Mouse (Mus musculus) lung, postnatal 25 days (tissue): ENCODE measurements at regions not wholly inside any gene's neighbourhood (a gene's known extent, or its start where the extent isn't known, plus 50 kb on each side); places are given as distances from the start of the nearest gene placed in this dataset.

ENCODE experiments used
- DNase-seq: peaks from one replicate; pipeline ENCODE4 v3.0.0; 2022; ENCODE audit warnings: low spot score

GRCm38 (mm10) chr8:93689832-93690471 is 119.8 kb upstream of the Gnao1 start:
- DNase-seq: no peak

GRCm38 (mm10) chr8:93691375-93691774 is 118.4 kb upstream of the Gnao1 start:
- no peak for DNase-seq

DNA sequence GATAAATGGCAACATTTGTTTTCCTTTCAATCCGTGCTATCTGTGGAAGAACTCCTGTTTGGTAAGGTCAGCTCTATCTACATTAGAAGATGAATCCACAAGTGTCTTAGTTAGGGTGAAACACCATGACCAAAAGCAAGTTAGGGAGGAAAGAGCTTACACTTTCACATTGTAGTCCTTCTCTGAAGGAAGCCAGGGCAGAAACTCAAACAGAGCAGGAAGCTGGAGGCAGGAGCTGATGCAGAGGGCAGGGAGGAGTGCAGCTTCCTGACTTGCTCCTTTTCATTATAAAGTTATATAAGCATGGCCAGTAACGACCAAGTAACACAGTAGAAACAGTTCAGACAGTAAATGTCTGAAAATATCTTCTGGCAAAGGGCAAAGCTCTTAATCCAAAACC is 117.9 kb upstream of the Gnao1 start:
- no peak for DNase-seq

- DNase-seq: no peak
These were observed 112.6 kb upstream of the Gnao1 start for GRCm38 (mm10) chr8:93697206-93697605.

- DNase-seq: no peak
These were observed 111.3 kb upstream of the Gnao1 start for GRCm38 (mm10) chr8:93698508-93698907.

GRCm38 (mm10) chr8:93701391-93701790 is 108.4 kb upstream of the Gnao1 start:
- DNase-seq: no peak

DNA sequence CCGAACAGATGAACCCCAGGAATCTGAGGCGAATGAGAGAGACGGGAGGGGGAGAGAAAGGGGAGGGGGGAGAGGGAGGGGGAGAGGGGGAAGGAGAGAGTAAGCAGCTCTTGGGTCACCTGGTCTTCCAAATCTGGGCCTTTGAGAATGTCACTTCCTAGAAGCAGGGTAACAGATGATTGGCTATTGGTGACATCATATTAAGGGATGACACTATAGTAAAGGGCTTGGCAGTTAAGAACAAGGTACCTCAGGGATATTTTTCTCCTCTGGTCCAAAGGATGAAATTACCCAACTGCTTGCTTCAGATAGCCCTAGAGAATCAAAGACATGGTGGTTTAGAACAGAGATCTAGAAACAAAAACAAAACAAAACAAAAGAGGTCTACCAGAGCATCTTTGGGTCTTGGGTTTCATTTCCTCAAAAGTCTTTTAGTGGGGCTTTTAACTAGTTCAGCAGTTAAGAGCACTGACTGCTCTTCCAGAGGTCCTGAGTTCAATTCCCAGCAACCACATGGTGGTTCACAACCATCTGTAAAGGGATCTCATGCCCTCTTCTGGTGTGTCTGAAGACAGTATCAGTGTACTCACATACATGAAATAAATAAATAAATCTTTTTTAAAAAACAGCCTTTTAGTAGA is 97.6 kb upstream of the Gnao1 start:
- DNase-seq: no peak

- DNase-seq: no peak
These were observed 96.5 kb upstream of the Gnao1 start for GRCm38 (mm10) chr8:93713221-93713620.

- DNase-seq: no peak
These were observed 84.8 kb upstream of the Gnao1 start for GRCm38 (mm10) chr8:93724896-93725489.

DNA sequence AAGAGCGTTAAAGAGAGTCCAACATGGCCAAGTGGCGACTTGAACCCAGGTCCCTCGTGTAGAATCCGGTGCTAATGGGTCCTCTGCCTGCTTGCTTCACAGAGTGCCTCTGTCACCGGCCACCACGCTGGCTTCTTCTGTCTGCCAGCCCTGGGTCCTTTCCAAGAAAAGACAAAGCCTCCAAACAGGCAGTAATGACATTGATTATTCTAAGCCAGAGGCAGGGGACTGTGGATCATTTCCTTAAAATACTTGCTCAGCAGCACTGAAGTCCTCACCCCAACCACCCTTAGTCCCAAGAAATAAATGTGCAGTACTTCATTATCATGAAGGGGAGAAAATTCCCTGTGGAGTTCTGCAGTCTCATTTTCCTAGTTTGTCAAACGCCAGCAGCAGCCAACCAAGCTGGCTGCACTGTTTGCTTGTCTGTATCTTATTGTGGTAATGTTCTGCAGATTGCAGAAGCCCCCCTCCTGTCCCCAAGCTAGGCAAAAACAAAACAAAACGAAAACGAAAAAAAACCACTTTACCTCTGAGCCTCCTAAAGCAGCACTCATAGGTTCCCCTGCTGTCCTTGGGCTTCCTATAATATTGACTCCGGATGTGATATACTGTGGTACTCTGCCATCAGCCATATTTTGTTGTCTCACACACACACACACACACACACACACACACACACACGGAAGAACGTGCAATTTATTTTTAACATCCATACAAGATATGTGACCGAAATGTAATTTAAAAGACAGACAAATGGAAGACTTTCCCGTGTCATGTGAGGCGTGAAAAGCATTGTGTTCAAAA is 80.4 kb upstream of the Gnao1 start:
- no peak for DNase-seq

DNA sequence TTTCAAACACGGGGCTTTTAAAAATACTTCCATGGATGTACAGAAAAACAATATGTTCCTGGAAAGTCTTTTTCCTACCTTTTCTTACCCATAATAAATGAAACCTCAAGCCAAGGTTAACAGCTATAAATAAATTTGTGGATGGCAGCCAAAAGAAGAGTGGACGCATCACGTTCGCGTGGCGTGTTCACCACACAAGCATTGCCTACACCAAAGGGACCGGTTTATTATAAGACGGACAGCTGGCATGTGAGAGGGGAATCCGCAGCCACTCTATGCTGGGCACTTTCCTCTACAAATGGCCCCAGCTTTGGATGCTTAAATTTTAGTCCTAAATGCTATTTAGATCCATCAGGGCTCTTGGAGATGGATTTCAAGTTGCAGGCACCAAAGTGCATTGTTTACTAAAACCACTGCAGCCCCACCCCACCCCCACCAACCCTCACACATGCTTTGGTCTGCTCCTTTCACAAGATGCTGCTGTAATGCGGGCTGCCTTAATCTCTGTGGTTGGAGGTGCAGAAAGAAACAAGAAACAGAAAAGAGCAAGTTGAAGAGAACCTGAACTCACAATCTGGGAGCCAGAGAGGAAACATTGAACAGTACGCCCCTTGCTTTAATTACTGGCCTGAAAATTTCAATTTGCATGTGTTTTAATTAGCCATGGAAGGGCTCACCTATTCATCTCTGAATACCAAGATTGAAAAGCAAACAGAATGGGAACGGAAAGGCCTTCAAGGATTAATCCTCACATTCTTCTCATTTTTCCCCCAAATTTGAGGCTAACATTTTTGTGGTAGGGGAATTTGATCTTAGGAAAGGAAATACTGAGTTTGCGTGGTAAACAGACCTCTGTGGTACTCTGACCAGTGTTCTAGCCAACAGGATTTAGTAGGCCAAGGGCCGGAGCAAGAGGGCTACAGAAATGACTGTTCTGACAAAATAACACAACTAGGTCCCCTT is 78.7 kb upstream of the Gnao1 start:
- no peak for DNase-seq

DNA sequence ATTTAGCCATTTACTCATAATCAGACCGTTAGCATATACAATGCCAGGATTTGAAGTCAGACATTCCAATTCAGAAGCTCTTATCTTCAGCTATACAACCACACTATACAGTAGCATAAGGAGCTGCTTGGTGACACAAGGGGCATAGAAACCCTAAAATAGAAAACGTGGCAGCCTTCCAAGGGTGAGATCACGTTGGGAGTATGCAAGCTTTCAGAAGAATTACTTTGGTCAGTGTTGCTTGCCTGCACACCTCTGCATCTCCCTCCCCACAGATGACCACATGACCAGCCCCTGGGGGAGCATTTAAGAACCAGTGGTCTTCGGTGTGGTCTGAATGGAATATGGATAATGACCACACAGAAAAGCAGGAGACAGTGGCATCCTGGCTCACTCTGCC is 74.9 kb upstream of the Gnao1 start:
- no peak for DNase-seq

GRCm38 (mm10) chr8:93740281-93740680 is 69.5 kb upstream of the Gnao1 start:
- no peak for DNase-seq

DNA sequence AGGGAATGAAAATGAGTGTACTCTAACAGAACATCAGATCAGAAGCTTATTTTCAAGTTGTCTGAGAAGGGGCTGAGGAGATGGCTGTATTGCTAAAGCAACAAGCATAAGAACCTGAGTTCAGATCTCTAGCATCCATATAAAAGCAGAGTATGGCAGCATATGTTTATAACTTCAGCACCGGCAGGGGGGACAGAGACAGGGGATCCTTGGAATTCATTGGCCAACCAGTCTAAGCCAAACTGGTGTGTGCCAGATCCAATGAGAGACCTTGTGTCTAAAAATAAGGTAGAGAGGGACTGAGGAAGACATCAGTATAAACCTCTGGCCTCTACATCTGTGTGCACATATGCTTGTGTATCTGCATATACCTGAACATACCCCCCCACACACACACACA is 61.0 kb upstream of the Gnao1 start:
- DNase-seq: no peak

DNA sequence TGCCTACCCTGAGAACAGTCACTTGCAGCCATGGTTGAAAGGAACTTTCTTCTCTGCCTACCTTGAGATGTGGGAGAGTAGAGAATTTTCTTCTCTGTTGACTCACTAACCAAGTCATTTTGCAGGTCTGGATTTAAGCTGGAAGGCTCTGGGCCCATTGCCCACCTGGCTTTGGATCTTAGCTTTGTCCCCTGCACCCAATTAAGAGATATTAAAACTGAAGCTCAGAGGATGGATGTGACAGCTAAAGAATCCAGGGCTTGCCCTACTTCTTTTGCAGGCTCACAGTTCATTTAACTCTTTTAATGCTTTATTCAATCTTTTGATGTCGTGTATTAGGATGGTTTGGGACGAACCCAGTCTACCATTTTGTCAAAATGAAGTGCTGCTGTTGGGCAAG is 58.8 kb upstream of the Gnao1 start:
- no peak for DNase-seq

GRCm38 (mm10) chr8:93755981-93756380 is 53.8 kb upstream of the Gnao1 start:
- no peak for DNase-seq
